Mouse (Mus musculus) G1E (cell line): ENCODE data around the gene Golph3. TPM values are rescaled to one million over a fixed set of nuclear protein-coding genes. Genes with fewer than 3 reads are reported as not detected.

Experiments
- ATAC-seq: 2 replicates; pipeline ENCODE4 v1.8.0; 2016; ENCODE audit warnings: mild to moderate bottlenecking; ENCODE audit not compliant: insufficient number of reproducible peaks, poor library complexity, low FRiP score, severe bottlenecking; ENCODE audit errors: extremely low read depth
- DNase-seq: peaks from one replicate; pipeline ENCODE4 v3.0.0; 2012; ENCODE audit warnings: low spot score
- H3K27me3 ChIP-seq: 2 replicates; pipeline ENCODE4 v1.6.1; 2012; ENCODE audit warnings: mild to moderate bottlenecking, low read length, inconsistent platforms; ENCODE audit not compliant: insufficient read depth
- H3K36me3 ChIP-seq: replicated peaks from 2 replicates; pipeline ENCODE3; 2012; ENCODE audit warnings: mild to moderate bottlenecking, inconsistent platforms
- H3K4me1 ChIP-seq: 2 replicates; pipeline ENCODE4 v1.6.1; 2012; ENCODE audit warnings: low read depth, low read length, inconsistent platforms, mixed read lengths; ENCODE audit not compliant: insufficient read depth
- H3K4me3 ChIP-seq: 2 replicates; pipeline ENCODE4 v1.5.1; 2012; ENCODE audit warnings: low read depth, mild to moderate bottlenecking, inconsistent platforms, low read length, moderate library complexity, mixed read lengths
- H3K9me3 ChIP-seq: replicated peaks from 2 replicates; pipeline ENCODE4 v1.6.1; 2012; ENCODE audit warnings: inconsistent platforms
- CTCF ChIP-seq: IDR thresholded peaks from 2 replicates; pipeline ENCODE4 v1.5.1; 2012; ENCODE audit warnings: low read depth, low read length, inconsistent platforms, mixed read lengths
- GATA1 ChIP-seq: IDR thresholded peaks from 2 replicates; pipeline ENCODE4 v1.6.1; 2012; ENCODE audit warnings: borderline replicate concordance, low read length, inconsistent platforms, mixed read lengths
- GATA2 ChIP-seq: IDR thresholded peaks from 2 replicates; pipeline ENCODE4 v1.6.1; 2012; ENCODE audit warnings: low read depth, low read length, inconsistent platforms, borderline replicate concordance
- POLR2AphosphoS5 ChIP-seq: IDR thresholded peaks from 2 replicates; pipeline ENCODE4 v1.6.1; 2012; ENCODE audit warnings: low read depth, low read length, inconsistent platforms; ENCODE audit not compliant: insufficient replicate concordance
- TAL1 ChIP-seq: conservative IDR thresholded peaks from 2 replicates; pipeline ENCODE4 v1.6.1; 2012; ENCODE audit warnings: low read depth, low read length, inconsistent platforms, mixed read lengths
- polyA plus RNA-seq: library from polyadenylated mRNA; stranded (reverse); fragments of >175 nt; gene quantifications from 2 replicates; pipeline ENCODE4 v1.2.3, GENCODE M21; 2012
- total RNA-seq, 2 experiments: library from RNA; stranded (forward) in 1 of 2; stranded (reverse) in 1 of 2; fragments of 200-1000 nt in 1 of 2; fragments of >200 nt in 1 of 2; fragmentation: Nextera tagmentation in 1 of 2; gene quantifications; 2 replicates each; pipeline ENCODE4 v1.2.3; 2014 to 2017

Gene Golph3
- total and polyA plus RNA-seq, 3 experiments: 299 to 739 (median 411) TPM

DNA sequence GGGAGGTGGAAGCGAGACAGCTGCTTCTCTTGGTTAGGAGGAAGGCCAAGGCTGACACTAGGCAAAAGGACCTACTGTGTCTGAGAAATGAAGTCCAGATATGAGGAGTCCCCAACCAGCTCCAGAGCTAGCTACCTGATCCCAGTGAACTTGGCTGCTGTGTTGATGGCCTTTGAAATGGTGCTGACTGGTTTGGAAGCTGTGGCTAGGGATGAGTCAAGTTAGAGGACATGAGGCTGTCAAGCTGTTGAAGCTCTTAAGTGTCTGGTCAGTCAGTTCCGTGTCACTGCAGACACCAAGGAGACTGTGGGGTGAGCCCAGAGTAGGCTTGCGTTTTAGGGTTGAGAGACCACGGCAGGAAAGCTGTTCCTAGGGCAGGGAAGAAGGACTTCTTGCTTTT is 13.1 kb downstream of the Golph3 start:
- TF ChIP-seq GATA1: no peak
- no peak for TF ChIP-seq GATA2
- no peak for TF ChIP-seq CTCF
- TF ChIP-seq TAL1: no peak
- no peak for TF ChIP-seq POLR2AphosphoS5
- ATAC-seq (no peak), DNase-seq (no peak)
- Histone ChIP-seq H3K4me1 (peaks cover 83% of the 10 kb centered on the region), H3K9me3 (no peaks in the 10 kb centered on the region), H3K36me3 (peaks cover 42% of the 10 kb centered on the region), H3K4me3 (no peak overlapping the region), H3K27me3 (no peaks in the 10 kb centered on the region)

DNA sequence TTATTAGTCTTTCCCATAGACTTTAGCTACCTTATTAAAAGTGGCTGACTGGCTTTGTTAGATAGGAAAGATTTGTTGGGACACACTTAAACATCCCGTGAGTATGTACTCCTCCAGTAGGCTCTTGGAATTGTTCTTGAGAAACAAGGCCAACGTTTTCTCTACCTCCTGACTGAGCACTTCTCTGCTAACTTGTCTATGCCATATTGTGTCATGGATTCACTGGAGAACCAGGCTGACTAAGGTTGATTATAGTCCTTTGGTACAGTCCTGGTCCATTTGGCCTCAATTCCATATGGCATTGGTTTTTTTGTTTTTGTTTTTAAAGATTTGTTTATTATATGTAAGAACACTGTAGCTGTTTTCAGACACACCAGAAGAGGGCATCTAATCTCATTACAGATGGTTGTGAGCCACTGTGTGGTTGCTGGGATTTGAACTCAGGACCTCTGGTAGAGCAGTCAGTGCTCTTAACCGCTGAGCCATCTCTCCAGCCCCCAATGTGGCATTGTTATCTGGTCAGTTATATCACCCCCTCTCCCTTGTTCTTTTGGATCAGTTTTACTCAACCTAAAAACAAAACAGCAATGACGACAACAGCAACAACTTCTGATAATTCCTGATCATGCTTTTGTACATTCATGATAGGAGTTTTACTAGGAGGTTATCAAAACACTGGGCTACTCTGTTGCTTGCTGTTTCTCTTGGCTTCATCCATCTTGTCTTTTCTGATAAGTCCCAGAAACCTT is 16.0 kb downstream of the Golph3 start:
- no peak for DNase-seq
- H3K27me3 ChIP-seq: no peaks in the 10 kb centered on the region
- ATAC-seq: peak; percentile 17; the same call in 1 of the 2 replicates
- TF ChIP-seq TAL1 (0 out of 2 replicates have a peak, but pooled peaks have one; percentile 23), GATA1 (no peak)
- H3K9me3 ChIP-seq: no peaks in the 10 kb centered on the region
- H3K4me1 ChIP-seq: peaks cover 80% of the 10 kb centered on the region
- peaks cover 35% of the 10 kb centered on the region for H3K36me3 ChIP-seq
- no peak overlapping the region; the same call in 1 of the 2 replicates for H3K4me3 ChIP-seq

DNA sequence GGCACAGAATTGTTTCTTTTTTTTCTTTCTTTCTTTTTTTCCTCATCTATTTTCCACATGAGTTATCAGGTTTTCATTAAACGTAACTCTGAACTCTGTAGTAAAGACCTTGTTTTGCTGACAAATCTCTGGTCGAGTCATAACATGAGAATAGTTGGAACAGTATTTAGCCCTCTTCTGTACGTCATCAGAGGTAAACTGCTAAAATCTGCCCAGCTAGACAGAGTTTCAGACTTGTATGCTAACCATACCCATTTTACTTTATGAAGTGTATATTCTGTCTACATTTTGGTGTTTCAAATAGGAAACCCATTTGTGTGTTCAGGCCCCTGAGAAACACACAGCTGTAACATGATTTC is 16.5 kb downstream of the Golph3 start:
- DNase-seq: no peak
- no peaks in the 10 kb centered on the region for H3K27me3 ChIP-seq
- peaks cover 80% of the 10 kb centered on the region for H3K4me1 ChIP-seq
- ATAC-seq: no peak
- H3K9me3 ChIP-seq: no peaks in the 10 kb centered on the region
- H3K4me3 ChIP-seq: no peak overlapping the region
- peaks cover 36% of the 10 kb centered on the region for H3K36me3 ChIP-seq
- no peak for TF ChIP-seq TAL1
- TF ChIP-seq GATA2: no peak
- no peak for TF ChIP-seq CTCF
- no peak for TF ChIP-seq POLR2AphosphoS5
- no peak for TF ChIP-seq GATA1

DNA sequence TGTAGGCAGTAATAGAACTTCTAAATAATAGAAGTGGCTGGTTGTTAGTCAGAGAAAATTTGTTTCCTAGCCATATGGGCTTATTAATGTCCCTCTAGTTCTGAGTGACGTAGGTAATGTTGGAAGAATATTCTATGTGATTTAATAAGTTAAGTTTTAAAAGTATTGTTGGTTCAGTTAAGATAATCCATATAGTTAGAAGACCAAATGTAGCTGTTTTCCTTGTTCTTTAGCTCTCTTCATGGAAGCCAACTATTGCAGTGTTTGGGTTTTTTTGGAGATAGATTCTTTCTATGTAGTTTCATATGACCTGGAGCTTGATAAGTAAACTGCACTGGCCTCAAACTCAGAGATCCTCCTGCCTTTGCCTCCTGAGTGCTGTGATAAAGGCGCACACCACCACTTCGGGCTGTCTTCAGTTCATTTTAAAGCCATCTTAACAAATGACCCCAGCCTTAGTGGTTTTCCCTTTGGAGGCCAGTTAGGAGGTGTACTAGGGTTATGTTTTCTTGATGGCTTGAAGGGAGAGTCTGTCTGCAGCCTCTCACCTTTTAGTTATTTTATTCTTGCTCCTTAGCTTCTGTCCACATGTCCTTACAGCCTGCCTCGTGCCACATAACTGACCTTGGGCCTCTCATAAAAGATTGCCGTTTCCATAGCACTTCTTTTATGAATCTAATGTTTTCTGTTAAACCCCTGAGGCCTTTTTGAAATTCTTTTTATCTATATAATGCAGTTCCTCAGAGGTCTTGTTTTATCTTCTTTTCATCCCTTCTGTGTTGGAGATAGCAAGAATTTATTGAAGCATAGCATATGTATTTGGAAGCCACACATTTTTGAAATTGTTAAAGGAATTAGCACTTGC is 19.5 kb downstream of the Golph3 start:
- Histone ChIP-seq H3K4me3 (no peak overlapping the region; the same call in 1 of the 2 replicates), H3K27me3 (no peaks in the 10 kb centered on the region), H3K36me3 (peaks cover 48% of the 10 kb centered on the region), H3K4me1 (peaks cover 73% of the 10 kb centered on the region), H3K9me3 (no peaks in the 10 kb centered on the region)
- peak; percentile 61 for ATAC-seq
- TF ChIP-seq TAL1 (peak; percentile 65), GATA1 (no peak), CTCF (no peak)
- DNase-seq: no peak

DNA sequence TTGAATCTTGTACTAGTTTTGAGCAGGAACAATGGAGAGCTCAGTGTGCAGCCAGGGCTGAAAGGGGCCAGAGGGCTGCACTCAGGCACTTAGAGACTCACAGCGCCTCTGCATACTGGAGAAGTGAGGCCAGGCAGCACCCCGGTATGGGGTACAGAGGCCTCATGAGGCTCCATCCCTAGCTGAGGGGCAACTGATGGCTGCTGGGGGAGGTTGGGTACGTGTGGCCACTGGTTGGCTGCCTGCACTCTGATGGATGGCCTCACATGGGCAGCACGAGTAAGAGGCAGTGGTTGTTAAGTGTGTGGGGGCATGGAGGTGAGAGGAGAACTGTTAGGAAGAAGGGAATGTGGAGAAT is 20.1 kb downstream of the Golph3 start:
- H3K4me1 ChIP-seq: peaks cover 69% of the 10 kb centered on the region
- no peak for TF ChIP-seq GATA1
- TF ChIP-seq GATA2: no peak
- TF ChIP-seq TAL1: no peak
- TF ChIP-seq POLR2AphosphoS5: no peak
- TF ChIP-seq CTCF: no peak
- peak overlapping the region; percentile 66; the same call in 1 of the 2 replicates for H3K4me3 ChIP-seq
- H3K36me3 ChIP-seq: peaks cover 53% of the 10 kb centered on the region
- no peak for DNase-seq
- peak; percentile 62 for ATAC-seq
- H3K9me3 ChIP-seq: no peaks in the 10 kb centered on the region
- H3K27me3 ChIP-seq: no peaks in the 10 kb centered on the region

GRCm38 (mm10) chr15:12346916-12347315 is 25.7 kb downstream of the Golph3 start:
- ATAC-seq (no peak), DNase-seq (no peak)
- H3K4me1 ChIP-seq: peaks cover 54% of the 10 kb centered on the region
- TF ChIP-seq TAL1 (no peak), POLR2AphosphoS5 (no peak), GATA1 (no peak), GATA2 (no peak), CTCF (no peak)
- H3K27me3 ChIP-seq: no peaks in the 10 kb centered on the region
- H3K36me3 ChIP-seq: peaks cover 87% of the 10 kb centered on the region
- no peaks in the 10 kb centered on the region for H3K9me3 ChIP-seq
- H3K4me3 ChIP-seq: no peak overlapping the region
